Mouse (Mus musculus) thymus, postnatal 0 days (tissue): Measurements from ENCODE around the gene Map3k20. TPM values are rescaled to one million over a fixed set of nuclear protein-coding genes. Genes with fewer than 3 reads are reported as not detected.

Experiments used
- DNase-seq: peaks from one replicate; pipeline ENCODE4 v3.0.0-alpha.2; 2015; ENCODE audit warnings: low spot score
- polyA plus RNA-seq: library from polyadenylated mRNA; unstranded; fragments of >200 nt; fragmentation: Nextera tagmentation; extraction: Ambion mirVana; gene quantifications from 2 replicates; pipeline ENCODE4 v1.2.1, GENCODE M21; 2015

Gene Map3k20
- polyA plus RNA-seq, 1 experiment from 2014 or later: 9.4 TPM

DNA sequence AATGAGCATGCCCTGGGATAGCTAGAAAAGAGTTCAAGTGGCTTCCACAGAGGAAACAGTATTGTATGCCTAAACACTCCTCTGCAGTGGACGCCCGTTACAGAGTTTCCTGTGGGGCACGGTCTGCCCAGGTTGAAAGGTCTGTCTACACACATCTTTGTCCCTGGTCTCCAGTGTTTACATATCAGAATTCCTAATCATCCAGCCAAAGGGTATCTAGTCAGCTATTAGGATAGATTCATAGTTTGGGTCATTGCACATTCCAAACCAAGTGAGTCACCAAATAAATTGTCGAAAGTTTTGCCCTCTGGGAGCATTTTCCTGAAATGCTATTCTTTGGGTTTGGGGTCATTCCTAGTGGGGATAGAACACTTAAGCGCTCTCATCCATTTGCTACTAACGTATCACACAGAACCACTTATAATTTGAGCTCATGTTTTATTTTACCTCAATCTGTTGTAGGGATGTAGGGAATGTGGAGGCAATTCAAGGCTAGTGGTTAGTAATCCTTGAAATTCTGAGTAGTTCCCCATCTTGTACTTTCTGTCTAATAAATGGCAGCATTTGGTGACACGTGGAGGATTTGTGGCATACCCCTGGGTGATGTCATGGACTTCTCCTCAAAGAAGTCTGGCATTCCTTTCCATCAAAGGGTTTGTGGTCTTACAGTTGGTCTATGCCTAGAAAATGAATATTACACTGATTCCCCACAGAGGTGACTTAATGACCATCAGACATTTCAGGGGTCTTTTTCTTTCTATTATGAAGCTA is 33.8 kb downstream of the Map3k20 start:
- DNase-seq: no peak

DNA sequence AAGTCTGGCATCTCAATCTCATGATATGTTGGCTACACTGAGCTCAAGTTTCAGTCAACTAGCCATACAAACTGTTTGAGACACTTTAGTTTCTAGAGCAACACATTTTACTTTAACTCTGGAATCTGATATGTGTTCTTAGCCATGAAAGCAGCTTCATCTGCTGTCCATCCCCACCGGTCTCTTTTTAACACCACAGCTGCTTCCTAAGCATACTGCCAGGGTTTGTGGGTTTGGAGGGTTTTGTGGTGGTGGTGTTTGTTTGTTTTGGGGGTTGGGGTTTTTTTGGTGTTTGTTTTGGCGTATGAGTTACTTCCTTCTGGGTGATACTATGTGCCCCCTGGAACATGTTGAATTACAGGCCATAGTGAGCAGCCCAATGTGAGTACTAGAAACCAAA is 35.2 kb downstream of the Map3k20 start:
- DNase-seq: no peak

DNA sequence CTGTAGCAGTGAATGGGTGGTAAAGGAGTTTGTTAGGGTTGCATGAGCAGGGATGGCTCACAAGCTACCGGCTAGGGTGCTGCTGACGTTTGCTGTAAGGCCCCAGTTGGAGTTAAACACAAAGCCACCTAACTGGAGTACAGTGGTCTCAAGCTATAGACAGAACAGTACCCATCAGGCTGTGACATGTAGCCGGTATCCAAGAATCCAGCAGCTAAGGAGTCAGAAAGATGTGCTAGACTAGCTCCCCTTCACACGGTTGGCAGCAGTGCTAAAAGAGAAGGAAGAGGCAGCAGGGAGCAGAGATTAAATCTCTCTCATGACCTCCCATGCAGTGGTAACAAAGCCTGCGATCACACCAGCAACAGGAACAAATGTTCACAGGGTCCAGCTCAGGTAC is 36.2 kb downstream of the Map3k20 start:
- no peak for DNase-seq

DNA sequence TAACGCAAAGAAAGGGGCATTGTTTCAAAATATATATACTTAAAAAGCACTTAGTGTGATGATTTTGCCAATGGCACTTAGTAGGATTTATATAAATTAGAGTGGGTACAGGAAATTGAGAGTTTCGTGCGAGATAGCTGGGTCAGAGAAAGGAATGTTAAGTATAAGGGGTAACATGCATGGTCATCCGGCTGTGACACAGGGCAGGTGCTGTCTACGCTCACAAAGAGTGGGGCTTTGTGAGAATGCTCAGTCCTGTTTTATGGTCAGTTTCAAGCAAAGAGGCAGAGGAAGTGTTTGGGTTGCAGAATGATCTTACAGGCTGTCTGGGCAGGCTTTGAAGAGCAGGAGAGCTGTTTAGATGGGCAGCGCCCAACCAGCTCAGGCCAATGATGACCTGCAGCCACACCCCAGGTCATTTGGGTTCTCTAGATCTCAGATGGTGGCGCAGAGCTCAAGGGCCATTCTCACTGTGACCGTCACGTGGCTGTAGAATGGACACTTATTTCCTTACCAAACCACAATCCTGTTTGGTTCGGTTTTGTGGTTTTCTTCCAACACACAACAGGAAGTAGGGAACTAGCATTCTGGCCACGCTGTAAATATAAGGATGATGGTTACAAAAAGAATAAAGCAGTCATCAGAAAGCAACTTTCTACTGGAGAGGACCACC is 37.4 kb downstream of the Map3k20 start:
- no peak for DNase-seq

DNA sequence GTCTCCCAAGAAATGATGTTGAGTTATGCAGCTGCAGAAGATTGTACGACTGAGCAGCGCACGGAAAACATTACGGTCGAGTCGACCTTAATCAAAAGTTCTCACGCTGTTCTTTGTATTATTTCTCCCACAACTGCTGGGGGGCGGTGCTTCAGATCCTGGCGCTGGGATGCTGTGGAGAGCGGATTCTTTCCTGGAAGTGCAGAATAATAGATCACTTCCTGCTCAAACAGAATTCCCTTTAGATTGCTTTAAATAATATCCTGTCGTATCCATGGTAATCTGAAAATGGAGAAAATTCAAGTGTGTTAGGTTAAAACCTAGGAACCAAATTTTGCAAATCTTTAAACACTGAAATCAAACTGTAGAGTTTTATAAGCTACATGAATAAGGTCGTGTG is 39.0 kb downstream of the Map3k20 start:
- no peak for DNase-seq

DNA sequence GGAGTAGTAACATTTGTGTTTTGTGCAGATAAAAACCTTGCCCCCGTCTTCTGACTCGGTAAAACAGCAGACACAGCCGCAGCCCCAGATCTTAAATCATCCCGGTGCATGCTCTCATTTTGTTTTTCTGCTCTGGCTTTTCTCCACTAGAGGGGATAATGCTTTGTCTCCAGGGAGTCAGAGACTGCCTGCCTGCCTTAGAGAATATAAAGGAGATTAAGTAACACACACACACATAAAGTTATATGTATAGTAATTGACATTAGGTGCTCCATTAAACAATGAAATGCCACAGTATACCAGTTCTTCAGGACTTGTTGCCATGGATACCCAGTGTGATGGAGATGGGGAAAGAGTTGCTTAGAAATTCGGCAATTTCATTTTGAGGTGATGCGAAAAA is 41.1 kb downstream of the Map3k20 start:
- no peak for DNase-seq

DNA sequence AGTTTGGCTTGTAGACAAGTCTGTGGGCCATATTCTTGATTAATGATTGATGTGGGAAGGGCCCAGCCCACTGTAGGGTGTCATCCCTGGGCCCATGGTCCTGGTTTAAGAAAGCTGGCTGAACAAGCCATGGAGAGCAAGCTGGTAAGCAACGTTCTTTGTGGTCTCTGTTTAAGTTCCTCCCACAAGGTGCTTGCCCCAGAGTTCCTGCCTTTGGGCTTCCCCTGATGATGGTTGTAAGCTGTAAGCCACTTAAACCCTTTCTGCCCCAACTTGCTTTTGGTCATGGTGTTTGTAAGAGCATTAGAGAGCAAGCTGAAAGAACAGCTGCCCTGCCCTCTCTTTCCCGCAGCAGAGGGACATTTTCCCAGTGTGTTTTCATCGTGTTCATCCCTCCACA is 43.0 kb downstream of the Map3k20 start:
- DNase-seq: peak; percentile 19

DNA sequence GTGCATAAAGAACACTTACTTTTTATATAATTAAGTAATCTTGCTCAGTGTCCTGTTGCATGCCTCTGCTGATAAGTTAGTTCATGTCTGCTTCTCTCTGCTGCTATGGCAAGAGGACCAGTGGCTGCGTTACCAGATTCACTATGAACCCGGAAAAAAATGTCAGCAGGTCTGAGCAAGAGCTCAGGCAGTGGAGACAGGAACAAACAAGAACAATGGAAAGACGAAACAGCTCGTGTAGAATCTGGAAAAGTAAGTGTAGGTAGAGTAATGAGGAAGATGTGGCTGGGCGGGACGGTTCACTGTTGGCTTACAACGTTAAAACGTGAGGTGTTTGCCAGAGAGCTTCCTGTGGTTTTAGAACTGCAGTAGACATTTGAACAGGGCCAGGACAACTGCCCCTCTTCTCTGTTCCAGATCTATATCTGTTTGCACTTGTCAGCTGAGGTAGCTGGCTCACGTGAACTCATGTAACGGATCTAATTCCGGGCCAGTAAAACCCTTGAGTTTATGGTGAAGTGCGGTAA is 45.6 kb downstream of the Map3k20 start:
- DNase-seq: peak; percentile 13

DNA sequence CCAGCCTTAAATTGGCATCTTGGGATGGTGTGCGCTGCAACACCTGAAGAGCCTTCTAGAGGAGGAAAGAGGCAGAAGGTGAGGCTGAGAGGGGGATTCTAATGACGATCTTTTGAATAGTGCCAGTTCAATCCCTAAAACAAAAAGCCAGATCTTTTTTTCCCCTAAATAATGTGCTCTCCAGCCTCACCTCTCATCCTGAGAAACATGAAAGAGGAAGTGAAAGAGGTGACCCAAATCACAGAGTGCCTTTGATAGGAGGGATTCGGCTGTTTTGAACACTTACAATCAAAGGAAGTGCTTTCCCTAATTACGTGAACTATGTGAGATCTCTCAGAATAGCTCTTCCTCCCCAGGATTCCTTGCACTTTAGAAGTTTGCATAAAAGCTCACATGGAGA is 46.6 kb downstream of the Map3k20 start:
- no peak for DNase-seq

DNA sequence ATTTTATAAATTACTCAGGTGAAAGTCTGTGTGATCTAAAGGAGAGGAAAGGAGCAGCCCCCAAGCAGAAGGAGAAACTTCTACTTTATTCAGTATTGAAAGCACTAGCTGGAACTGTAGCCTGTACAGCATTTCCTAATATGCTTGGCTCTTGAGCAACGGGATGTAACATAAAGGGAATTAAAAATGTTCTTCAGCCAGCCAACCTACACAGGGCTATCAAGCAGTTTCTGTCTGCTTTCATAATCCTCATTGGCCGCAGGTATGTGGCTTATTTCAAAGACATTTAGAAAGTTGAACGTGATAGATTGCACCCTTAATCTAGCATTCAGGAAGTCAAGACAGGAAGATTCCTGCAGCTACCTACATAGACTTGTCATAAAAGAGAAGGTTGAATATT is 47.8 kb downstream of the Map3k20 start:
- DNase-seq: no peak

DNA sequence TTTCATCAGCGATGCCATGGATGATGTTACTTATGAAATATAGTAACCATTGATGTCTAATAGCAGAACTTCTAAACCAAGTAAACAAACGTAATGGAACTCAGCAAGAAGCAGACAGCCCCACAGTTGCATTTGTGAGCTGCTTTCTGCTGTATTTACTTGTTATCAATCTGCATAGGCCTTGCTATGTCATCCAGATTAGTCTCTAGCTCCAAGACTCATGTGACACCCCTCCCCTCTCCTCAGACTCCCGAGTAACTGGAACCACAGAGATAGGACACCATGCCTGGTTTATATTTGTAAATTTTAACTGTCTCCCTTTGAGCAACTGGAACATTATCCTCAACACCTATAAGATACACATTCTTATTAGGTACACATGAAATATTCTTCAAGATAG is 51.4 kb downstream of the Map3k20 start:
- no peak for DNase-seq

DNA sequence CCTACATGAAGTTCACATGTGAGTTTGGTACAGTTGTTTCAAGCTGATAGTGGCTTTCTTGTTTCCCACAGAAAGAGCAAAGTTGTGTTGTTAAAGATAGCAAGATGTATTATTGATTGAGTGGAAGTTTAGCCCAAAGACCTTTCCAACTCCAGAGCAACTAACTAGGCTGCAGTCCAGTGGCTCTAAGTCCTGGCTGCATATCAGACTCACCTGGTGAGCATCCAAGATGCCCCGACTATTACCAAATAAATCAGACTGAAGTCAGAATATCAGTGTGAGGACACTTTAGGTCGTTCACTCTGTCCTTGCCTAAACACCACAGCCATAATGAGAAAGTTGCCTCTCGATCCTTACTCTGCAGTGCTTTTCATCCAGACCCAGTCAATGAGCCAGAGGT is 59.8 kb downstream of the Map3k20 start:
- DNase-seq: no peak

DNA sequence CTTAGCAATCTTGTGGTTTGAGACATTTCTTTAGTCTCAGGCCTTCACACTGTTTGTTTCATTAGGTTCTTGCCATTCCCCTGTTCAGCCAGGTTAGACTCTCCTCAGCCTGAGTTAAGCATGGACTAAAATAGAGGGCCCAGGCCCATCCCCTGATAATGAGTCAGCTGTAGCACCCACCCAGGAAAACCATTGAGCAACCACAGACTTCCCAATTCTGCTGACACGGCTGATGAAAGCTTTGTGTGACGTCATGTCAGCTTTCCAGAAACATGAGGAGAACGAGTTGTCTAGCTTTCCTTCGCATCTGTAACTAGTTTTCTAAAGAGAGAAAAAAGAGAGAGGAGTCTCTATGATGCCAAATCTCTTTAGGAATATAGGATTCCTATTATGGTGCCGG is 65.9 kb downstream of the Map3k20 start:
- DNase-seq: no peak

DNA sequence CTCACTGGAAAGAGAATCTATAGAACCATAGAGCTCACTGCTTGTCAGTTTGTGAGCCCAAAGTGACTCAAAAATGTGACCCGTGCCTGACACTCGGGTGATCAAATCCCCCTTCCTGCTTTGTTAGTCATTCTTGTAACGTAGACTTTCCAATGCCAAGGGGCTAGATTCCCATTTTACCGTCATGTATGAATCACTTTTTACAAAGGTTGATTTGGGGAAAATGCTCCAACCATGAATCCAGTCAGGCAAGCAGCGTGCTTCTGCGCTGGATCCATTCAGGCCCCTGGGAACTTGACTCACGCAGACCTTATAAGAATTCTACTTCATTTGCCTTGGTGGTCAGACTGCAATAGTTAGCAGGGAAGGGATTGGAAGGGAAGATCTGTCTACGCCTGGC is 66.3 kb downstream of the Map3k20 start:
- no peak for DNase-seq

DNA sequence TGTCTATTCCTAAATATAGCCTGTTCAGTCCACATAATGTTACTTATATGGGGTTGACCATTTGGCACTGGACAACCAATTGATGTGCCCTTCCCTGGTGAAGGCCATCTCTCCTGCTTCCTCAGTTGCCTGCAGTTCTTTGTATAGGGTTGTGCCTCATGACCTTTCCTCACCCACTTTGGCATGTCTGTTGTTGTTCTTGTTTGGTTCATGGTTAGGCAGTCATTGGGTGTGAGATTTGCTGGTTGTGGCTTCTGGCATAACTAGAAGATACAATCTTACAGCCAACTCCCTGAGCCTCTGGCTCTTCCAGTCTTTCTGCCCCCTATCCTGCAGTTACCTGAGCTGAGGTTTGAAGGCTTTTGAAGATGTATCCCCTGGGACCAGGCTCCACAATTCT is 67.3 kb downstream of the Map3k20 start:
- no peak for DNase-seq

DNA sequence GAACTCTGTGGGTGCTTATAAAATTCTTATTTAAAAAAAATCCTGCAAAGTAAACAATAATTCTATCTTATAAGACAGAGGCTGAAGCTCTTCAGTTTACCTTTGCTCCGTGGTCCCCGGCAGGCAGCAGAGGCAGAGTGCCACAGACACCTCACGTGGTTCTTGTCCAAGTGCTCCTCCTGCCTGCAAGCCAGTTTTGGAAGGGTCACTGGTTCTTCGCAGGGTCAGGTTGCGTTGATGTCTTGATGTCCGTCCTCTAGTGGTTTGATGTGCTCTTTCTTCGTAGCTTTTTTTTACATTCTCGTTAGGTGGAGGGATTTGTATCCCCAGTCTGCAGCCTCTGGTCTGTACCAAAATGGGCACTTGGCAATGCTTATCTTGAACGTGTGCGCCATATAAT is 71.0 kb downstream of the Map3k20 start:
- no peak for DNase-seq

DNA sequence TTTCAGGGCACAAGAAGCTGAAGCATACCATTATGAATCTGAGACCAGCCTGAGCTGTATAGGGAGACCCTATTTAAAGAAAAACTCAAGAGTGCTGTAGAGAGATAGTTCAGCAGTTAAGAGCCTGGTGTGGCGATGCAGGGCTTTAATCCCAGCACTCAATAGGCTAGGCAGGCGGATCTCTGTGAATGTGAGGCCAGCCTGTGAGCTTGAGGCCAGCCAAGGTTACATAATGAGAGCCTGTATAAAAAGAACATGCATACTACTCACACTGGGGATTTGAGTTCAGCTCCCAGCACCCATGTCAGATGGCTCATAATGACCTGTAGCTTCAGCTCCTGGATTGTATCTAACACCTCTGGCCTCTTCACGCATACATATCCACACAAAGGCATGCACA is 76.1 kb downstream of the Map3k20 start:
- DNase-seq: no peak

DNA sequence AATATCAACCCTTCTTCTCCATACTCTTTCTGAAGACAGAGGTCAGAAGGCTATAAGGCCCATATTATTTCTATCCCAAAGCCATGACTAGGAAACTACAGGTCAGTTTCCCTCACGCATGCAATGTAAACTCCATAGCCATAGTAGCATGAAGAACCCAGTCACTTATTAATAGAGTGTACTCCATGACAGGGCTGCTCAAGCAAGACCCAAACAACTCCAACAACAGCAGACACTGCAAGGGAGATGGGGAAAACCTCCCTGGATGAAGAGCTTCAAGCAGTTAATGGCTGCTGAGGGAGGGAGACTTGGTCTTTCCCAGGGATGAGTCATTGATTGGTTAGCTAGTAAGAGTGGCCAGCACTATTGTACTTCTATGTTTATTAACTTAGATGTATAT is 78.0 kb downstream of the Map3k20 start:
- no peak for DNase-seq

DNA sequence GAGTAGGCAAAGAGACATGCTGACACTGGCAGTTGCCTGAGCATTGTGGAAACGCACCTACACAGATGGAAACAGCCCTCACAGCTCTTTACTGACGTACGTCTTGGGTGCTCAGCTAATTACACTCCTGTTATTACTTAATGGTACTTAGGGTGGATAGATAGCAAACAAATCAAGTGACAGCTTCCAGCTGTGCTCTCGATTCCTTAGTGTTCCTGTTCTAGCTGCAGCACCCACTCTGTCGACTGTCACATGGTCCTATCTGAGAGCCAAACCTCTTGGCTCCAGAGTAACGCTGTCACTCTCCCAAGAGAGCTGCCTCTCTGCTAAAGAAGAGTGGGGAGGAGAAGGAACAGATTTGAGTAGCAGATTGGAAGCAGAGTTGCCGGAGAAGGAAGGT is 80.5 kb downstream of the Map3k20 start:
- no peak for DNase-seq

DNA sequence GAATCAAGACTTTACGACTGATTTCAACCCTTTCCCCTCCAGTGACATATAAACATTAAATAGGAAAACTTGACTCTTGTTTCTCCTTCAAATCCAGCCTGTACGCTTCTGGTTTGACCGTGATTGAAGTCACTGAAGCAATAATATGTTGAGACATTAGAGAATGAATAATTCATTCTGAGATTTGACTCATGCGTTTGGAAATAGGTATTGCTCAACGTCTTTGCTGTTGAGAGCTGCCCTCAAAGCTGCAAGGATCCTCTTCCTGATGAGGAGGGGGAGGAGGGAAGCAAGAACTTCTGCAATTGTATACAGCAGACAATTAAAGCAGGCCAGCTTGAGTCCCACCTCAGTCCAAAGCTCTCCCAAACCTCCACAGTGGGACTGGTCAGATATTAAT is 81.1 kb downstream of the Map3k20 start:
- no peak for DNase-seq

DNA sequence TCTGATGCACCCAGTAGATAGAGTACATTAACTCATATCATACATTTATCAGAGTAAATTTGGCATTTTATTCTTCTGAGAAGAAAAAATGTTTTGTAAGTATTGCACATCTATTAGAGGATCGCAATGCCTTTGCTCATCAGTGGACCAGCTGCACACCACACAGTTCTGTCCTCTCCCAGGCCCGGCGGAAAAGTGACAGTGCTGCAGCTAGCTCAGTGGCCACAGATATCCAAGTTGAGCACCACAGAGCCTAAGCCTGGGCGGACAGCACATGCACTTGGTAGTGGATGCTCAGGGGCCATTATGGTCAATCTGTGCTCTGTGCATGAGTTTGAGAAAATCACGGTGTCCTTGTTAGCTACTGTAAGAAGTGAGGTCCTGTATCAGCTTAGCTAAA is 82.4 kb downstream of the Map3k20 start:
- no peak for DNase-seq

DNA sequence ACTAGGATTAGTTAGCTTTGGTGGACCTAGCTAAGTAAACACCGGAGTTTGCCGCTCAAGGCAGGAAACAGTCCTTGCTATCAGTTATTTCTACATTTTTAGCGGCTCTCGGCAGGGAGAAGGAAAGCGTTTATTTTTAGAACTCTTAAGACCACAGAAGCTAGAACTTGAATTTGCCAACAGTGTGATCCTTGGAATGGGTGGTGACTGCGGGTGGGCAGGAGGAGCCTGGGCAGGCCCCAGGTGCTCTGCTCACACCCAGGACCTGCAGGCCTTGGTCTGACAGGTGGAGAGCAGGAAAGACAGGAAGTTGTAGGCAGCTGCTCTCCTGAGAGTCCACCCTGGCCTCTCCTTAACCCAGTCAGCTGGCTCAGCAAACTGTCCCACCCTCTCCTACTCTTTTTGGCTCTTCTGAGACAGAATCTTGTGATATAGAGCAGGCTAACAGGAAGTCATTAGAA is 83.7 kb downstream of the Map3k20 start:
- DNase-seq: peak; percentile 33

DNA sequence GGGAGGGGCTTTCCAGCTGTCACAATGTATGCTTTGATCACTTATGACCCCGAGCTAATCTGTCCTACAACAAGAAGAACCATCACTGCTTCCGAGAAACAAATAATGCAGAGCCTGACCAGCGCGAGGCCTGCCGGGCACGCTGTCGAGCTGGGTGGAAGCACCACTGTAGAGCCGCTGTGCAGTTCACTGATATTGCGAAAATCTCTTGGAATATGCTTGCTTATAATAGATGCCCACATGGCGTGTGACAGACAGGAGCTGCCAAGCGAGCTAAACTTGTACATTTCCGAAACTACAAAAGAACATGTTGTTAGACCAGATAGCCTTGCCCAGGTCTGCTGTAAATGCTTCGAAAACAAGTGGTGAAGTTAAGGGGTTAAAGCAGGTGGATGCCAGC is 86.7 kb downstream of the Map3k20 start:
- DNase-seq: no peak
